11 mouse cellular contexts compared by ENCODE assay signal in genomic region chr10:98751376-98752058, GRCm38 (mm10).
A peak's percentile ranks its signal among the peaks of the same experiment; 100 is the strongest.
DNase-seq lines count a peak whose midpoint lies in the region; ATAC-seq lines count a peak whose summit lies in the region.
"Had no signal": no experiment of that assay in that cellular context is flagged by ENCODE, and none has a peak within 500 bp of the region (broad histone marks: within the 10 kb centered on the region; RNA-seq: fewer than 3 reads in every experiment).

No protein-coding gene starts in this region.

- no peak overlapping the region for H3K9ac ChIP-seq in lung, embryonic 15.5 days
- no peak overlapping the region for H3K9ac ChIP-seq in forebrain, embryonic 16.5 days (replicated peaks; ENCODE audit: low read depth, low read length)

- H3K27ac ChIP-seq in lung, embryonic 15.5 days: 0 out of 2 replicates have a peak overlapping the region, but pooled peaks have one; percentile 11
- no peak overlapping the region for H3K27ac ChIP-seq in forebrain, embryonic 16.5 days (ENCODE audit: low read length)

- DNase-seq in gastrocnemius, postnatal 4 days (ENCODE audit: low spot score in 2 of 2): peak; percentile 23 to 51
- no peak for DNase-seq in gastrocnemius, postnatal 36 days
- DNase-seq in lung, postnatal 25 days (ENCODE audit: low spot score): no peak
- DNase-seq in lung, postnatal 4 days: peak; percentile 46 to 70
- no peak for DNase-seq in adipocyte (ENCODE audit: low spot score)
- no peak for DNase-seq in thymus, postnatal 14 days
- DNase-seq: cerebellum, adult 18-20 months; thymus, postnatal 4 days had no signal

- no peaks in the 10 kb centered on the region for H3K9me3 ChIP-seq in lung, embryonic 15.5 days
- no peaks in the 10 kb centered on the region for H3K9me3 ChIP-seq in forebrain, embryonic 16.5 days (ENCODE audit: control insufficient read depth, low read length)

- H3K36me3 ChIP-seq in lung, embryonic 15.5 days: no peaks in the 10 kb centered on the region
- no peaks in the 10 kb centered on the region for H3K36me3 ChIP-seq in forebrain, embryonic 16.5 days (ENCODE audit: control insufficient read depth, insufficient read depth)

- H3K4me3 ChIP-seq in lung, embryonic 15.5 days: no peak overlapping the region
- no peak overlapping the region for H3K4me3 ChIP-seq in forebrain, embryonic 16.5 days (replicated peaks; ENCODE audit: low read length)
- H3K4me3 ChIP-seq: myocyte had no signal

- H3K4me1 ChIP-seq in lung, embryonic 15.5 days: peaks cover 14% of the 10 kb centered on the region
- H3K4me1 ChIP-seq in forebrain, embryonic 16.5 days (replicated peaks; ENCODE audit: control insufficient read depth, insufficient read depth, low read length): no peaks in the 10 kb centered on the region; the same call in 1 of the 2 replicates

- peak; percentile 96 for ATAC-seq in lung, embryonic 15.5 days (ENCODE audit: borderline replicate concordance, extremely low read depth, low FRiP score, low TSS enrichment)
- peak; percentile 21; the same call in 1 of the 2 replicates for ATAC-seq in forebrain, embryonic 16.5 days

- H3K27me3 ChIP-seq in lung, embryonic 15.5 days: no peaks in the 10 kb centered on the region
- no peaks in the 10 kb centered on the region for H3K27me3 ChIP-seq in forebrain, embryonic 16.5 days (replicated peaks; ENCODE audit: control insufficient read depth, insufficient read depth, low read length)

- H3K4me2 ChIP-seq in lung, embryonic 15.5 days: no peak overlapping the region
- no peak overlapping the region for H3K4me2 ChIP-seq in forebrain, embryonic 16.5 days (ENCODE audit: low read length)

- intact Hi-C loops in gastrocnemius, postnatal 36 days (cut with DNase I): no loop called here

- 32% methylated on average over 11 of the region's 11 CpGs for WGBS in lung, embryonic 15.5 days
- WGBS in forebrain, embryonic 16.5 days: 52% methylated on average over 11 of the region's 11 CpGs

Comparison
In these comparisons a context has a peak if more than half of its experiments do, and no peak if none do; other contexts are left out.
1. DNase-seq: peak in gastrocnemius, postnatal 4 days (2 of 2) and lung, postnatal 4 days (2 of 2); none in gastrocnemius, postnatal 36 days (0 of 2), lung, postnatal 25 days (single experiment), adipocyte (single experiment) and thymus, postnatal 14 days (single experiment).